Mouse (Mus musculus): Measurements from ENCODE around the gene Foxn2. TPM values are rescaled to one million over a fixed set of nuclear protein-coding genes. Genes with fewer than 3 reads are reported as not detected.
"Not testable (repeated sequence)": the region's sequence is repeated elsewhere in the genome, so short reads cannot be mapped to it uniquely, and the experiment has no call there.

Foxn2 gene
- polyA plus RNA-seq, 1 experiment from 2014 or later: 7.2 TPM

DNA sequence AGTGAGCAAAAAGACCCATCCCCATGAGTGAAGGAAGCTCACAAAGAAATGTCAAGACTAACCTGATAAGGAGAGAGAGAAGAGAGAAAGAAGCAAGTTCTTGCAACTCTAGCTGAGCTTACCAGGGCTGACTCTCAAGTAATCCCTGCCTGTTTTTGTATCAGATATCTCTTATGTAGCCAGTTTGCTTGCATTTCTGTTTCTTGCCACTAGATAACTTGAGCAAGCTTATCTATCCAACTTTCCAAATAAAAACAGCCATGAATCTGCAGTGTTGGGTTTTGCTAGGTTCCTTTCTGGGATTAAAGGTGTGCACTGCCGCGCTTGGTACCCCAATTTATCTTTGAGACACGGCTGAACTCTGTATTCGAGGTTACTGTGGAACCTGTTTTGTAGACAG, 4.2 kb upstream of the Foxn2 start:
- WGBS: 97% methylated on average over 4 of the region's 4 CpGs
- Histone ChIP-seq H3K9ac (ENCODE audit: low read length) (no peak overlapping the region), H3K4me2 (no peak overlapping the region), H3K4me1 (ENCODE audit: control insufficient read depth, insufficient read depth, low read length) (no peaks in the 10 kb centered on the region), H3K9me3 (ENCODE audit: control insufficient read depth, low read length) (no peaks in the 10 kb centered on the region), H3K36me3 (ENCODE audit: control insufficient read depth, insufficient read depth, low read length) (no peaks in the 10 kb centered on the region), H3K27me3 (ENCODE audit: control insufficient read depth, insufficient read depth, low read length) (peaks cover 2% of the 10 kb centered on the region; the same call in 1 of the 2 replicates), H3K4me3 (ENCODE audit: low read depth, low read length) (no peak overlapping the region), H3K27ac (ENCODE audit: low read depth, low read length) (no peak overlapping the region)
- DNase-seq (ENCODE audit: low spot score, missing footprints) (no peak), ATAC-seq (ENCODE audit: low FRiP score) (no peak)

DNA sequence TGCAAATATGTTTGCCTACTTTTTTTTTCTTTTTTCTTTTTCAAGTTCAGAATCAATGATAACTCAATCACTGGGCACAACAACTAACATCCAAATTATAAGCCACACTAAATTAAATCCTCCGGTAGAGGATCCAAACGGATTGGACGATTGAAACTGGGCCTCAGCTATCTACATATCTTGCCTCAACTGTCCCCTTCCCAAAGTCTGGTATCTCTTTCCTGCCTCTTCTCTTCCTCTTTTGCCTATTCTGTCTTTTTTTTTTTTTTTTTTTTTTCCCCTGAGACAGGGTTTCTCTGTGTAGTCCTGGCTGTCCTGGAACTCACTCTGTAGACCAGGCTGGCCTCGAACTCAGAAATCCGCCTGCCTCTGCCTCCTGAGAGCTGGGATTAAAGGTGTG, 3.8 kb upstream of the Foxn2 start:
- not testable (repeated sequence) for ATAC-seq (ENCODE audit: low FRiP score); H3K9ac ChIP-seq (ENCODE audit: low read length); H3K9me3 ChIP-seq (ENCODE audit: control insufficient read depth, low read length); H3K27ac ChIP-seq (ENCODE audit: low read depth, low read length); H3K36me3 ChIP-seq (ENCODE audit: control insufficient read depth, insufficient read depth, low read length); H3K4me2 ChIP-seq; H3K27me3 ChIP-seq (ENCODE audit: control insufficient read depth, insufficient read depth, low read length); H3K4me3 ChIP-seq (ENCODE audit: low read depth, low read length); DNase-seq (ENCODE audit: low spot score, missing footprints); H3K4me1 ChIP-seq (ENCODE audit: control insufficient read depth, insufficient read depth, low read length)
- 91% methylated on average over 5 of the region's 5 CpGs for WGBS

DNA sequence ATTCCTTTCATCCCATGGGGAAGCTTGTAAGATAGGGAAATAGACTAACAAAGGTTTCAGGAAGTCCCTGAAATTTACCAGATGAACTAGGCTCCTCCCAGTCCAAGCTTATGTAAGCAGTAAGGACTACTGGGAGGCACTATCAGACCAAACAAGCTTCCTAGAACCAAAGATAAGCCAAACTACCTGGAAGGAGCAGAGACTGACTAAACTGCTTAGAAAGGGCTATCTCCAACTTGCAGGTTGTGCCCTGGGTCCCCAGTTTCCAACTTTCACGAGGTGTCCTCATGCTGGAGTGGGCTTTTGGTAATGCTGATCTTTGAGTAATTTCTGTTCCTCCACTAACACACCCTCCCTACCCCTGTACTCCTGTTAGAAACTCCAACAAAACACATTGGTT, 3.1 kb upstream of the Foxn2 start:
- H3K4me2 ChIP-seq: no peak overlapping the region
- no peak for ATAC-seq (ENCODE audit: low FRiP score)
- WGBS: 83% methylated on average over 1 of the region's 1 CpGs
- H3K4me1 ChIP-seq (ENCODE audit: control insufficient read depth, insufficient read depth, low read length): peaks cover 3% of the 10 kb centered on the region; the same call in 1 of the 2 replicates
- H3K27me3 ChIP-seq (ENCODE audit: control insufficient read depth, insufficient read depth, low read length): peaks cover 2% of the 10 kb centered on the region; the same call in 1 of the 2 replicates
- H3K9ac ChIP-seq (ENCODE audit: low read length): no peak overlapping the region
- no peak overlapping the region for H3K4me3 ChIP-seq (ENCODE audit: low read depth, low read length)
- H3K9me3 ChIP-seq (ENCODE audit: control insufficient read depth, low read length): no peaks in the 10 kb centered on the region
- H3K27ac ChIP-seq (ENCODE audit: low read depth, low read length): no peak overlapping the region
- no peak for DNase-seq (ENCODE audit: low spot score, missing footprints)
- H3K36me3 ChIP-seq (ENCODE audit: control insufficient read depth, insufficient read depth, low read length): no peaks in the 10 kb centered on the region

DNA sequence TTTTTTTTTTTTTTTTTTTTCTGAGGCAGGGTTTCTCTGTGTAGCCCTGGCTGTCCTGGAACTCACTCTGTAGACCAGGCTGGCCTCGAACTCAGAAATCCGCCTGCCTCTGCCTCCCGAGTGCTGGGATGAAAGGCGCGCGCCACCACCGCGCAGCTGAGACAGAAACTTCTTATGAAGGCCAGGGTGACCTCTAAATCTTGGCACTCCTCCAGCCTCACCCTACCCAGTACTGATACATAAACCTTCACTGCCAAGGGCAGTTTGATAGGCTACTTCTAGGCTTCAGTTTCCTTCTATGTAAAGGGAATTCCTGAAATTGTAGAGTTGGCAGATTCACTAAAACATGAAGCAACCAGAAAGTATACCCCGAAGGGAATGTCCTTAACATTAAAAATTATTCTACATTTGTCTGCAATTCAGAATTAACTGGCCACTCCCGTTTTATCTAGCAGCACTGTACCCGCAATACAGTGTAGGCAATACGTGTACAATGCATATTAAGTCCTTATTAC, 918 bp upstream of the Foxn2 start:
- Histone ChIP-seq H3K27ac (ENCODE audit: low read depth, low read length) (no peak overlapping the region), H3K36me3 (ENCODE audit: control insufficient read depth, insufficient read depth, low read length) (no peaks in the 10 kb centered on the region), H3K4me2 (peak overlapping the region; percentile 46), H3K4me3 (ENCODE audit: low read depth, low read length) (peak overlapping the region; percentile 83; the same call in 1 of the 2 replicates), H3K9me3 (ENCODE audit: control insufficient read depth, low read length) (no peaks in the 10 kb centered on the region), H3K27me3 (ENCODE audit: control insufficient read depth, insufficient read depth, low read length) (peaks cover 2% of the 10 kb centered on the region; the same call in 1 of the 2 replicates), H3K9ac (ENCODE audit: low read length) (no peak overlapping the region; the same call in 1 of the 2 replicates), H3K4me1 (ENCODE audit: control insufficient read depth, insufficient read depth, low read length) (peaks cover 3% of the 10 kb centered on the region; the same call in 1 of the 2 replicates)
- 86% methylated on average over 12 of the region's 12 CpGs for WGBS
- no peak for DNase-seq (ENCODE audit: low spot score, missing footprints)
- no peak for ATAC-seq (ENCODE audit: low FRiP score)

DNA sequence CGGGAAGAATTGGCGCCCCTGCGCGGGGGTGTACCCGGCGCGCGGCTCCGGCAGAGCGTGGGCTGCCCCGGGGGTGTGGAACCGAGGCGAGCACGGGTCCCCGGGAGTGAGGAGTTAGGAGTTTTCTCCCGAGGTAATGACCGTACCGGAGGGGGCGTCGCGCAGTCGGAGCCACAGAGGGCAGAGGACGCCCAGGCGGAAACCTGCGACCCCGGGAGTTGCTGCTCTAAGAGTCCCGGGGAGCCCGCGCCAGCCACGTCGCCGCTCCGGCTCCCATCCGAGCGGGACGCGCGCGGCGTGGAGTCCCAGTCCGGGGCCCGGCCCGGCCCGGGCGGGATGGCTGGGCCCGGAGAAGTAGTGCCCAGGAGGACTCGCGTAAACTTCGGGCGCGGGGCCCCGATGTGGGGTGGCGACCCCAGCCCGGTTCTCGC, 505 bp downstream of the Foxn2 start:
- Histone ChIP-seq H3K4me3 (ENCODE audit: low read depth, low read length) (peak overlapping the region; percentile 83), H3K4me1 (ENCODE audit: control insufficient read depth, insufficient read depth, low read length) (peaks cover 3% of the 10 kb centered on the region; the same call in 1 of the 2 replicates), H3K36me3 (ENCODE audit: control insufficient read depth, insufficient read depth, low read length) (no peaks in the 10 kb centered on the region), H3K27ac (ENCODE audit: low read depth, low read length) (peak overlapping the region; percentile 86), H3K9ac (ENCODE audit: low read length) (peak overlapping the region; percentile 92), H3K27me3 (ENCODE audit: control insufficient read depth, insufficient read depth, low read length) (peaks cover 2% of the 10 kb centered on the region; the same call in 1 of the 2 replicates), H3K4me2 (peak overlapping the region; percentile 81), H3K9me3 (ENCODE audit: control insufficient read depth, low read length) (no peaks in the 10 kb centered on the region)
- peak; percentile 71 for ATAC-seq (ENCODE audit: low FRiP score)
- WGBS: under 1% methylated on average over 53 of the region's 55 CpGs
- DNase-seq (ENCODE audit: low spot score, missing footprints): peak; percentile 94

DNA sequence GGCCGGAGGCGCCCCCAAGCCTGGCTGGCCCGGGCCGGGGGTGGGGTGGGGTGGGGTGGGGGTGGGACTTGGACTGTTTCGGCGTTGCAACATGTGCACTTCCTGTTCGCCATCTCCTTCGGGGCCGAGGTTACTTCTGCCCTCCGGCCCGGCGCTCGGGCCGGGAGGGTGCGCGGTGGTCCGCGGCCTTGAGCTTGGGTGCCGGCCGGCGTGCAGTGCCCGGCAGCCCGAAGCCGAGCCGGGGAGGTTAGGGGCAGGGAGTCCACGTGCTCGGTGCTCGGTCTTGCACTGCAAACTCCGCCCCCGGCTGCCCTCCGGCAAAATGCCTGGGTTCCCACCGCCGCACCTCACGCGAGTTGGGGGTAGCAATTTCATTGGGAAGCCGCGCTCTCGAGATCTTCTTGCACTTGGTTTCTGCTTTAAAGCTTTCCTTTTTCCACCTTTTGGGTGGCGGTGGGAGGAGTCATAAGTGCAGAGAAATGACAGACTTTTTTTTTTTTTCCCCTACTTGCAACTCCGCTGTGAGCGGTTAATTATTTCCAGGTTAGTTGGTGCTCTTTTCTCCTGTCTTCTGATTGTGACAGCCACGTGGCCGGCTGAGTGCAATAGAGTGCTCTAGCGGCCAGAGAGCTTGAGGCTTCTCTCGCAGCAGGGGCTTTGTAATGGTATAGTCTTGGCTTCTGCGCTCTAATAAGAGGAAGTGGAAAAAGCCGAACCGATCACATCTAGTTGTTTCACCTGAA, 1.1 kb downstream of the Foxn2 start:
- DNase-seq (ENCODE audit: low spot score, missing footprints): peak; percentile 98

DNA sequence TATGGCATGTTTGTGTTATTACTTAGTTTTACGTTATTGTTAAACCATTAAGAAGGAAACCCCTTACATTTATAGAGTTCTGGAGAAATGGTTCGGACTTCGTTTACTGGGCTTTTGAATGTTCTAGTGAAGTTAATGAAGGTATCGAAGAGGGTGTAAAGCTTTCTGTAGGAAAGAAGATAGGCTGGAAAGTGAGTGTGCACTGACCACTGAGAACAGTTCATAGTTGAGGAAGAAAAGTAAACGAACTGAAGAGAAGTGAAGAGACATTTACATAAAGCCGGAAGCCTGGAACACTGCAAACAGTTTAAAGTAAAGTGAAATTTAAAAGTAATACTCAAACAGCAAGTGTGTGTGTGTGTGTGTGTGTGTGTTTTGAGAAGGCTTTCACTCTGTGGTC, 2.1 kb downstream of the Foxn2 start:
- 82% methylated on average over 6 of the region's 6 CpGs for WGBS
- H3K4me3 ChIP-seq (ENCODE audit: low read depth, low read length): no peak overlapping the region
- no peak overlapping the region for H3K27ac ChIP-seq (ENCODE audit: low read depth, low read length)
- peaks cover 2% of the 10 kb centered on the region; the same call in 1 of the 2 replicates for H3K27me3 ChIP-seq (ENCODE audit: control insufficient read depth, insufficient read depth, low read length)
- H3K9ac ChIP-seq (ENCODE audit: low read length): no peak overlapping the region
- H3K4me1 ChIP-seq (ENCODE audit: control insufficient read depth, insufficient read depth, low read length): peaks cover 3% of the 10 kb centered on the region; the same call in 1 of the 2 replicates
- no peaks in the 10 kb centered on the region for H3K36me3 ChIP-seq (ENCODE audit: control insufficient read depth, insufficient read depth, low read length)
- H3K4me2 ChIP-seq: no peak overlapping the region
- ATAC-seq (ENCODE audit: low FRiP score): no peak
- DNase-seq (ENCODE audit: low spot score, missing footprints): peak; percentile 79
- no peaks in the 10 kb centered on the region for H3K9me3 ChIP-seq (ENCODE audit: control insufficient read depth, low read length)

More for the DNA sequence above, 1.1 kb downstream of the Foxn2 start:
- Histone ChIP-seq H3K27me3 (ENCODE audit: control insufficient read depth, insufficient read depth, low read length) (peaks cover 2% of the 10 kb centered on the region; the same call in 1 of the 2 replicates), H3K4me3 (ENCODE audit: low read depth, low read length) (peak overlapping the region; percentile 83), H3K9me3 (ENCODE audit: control insufficient read depth, low read length) (no peaks in the 10 kb centered on the region), H3K9ac (ENCODE audit: low read length) (peak overlapping the region; percentile 92), H3K4me2 (peak overlapping the region; percentile 81), H3K36me3 (ENCODE audit: control insufficient read depth, insufficient read depth, low read length) (no peaks in the 10 kb centered on the region), H3K27ac (ENCODE audit: low read depth, low read length) (peak overlapping the region; percentile 86), H3K4me1 (ENCODE audit: control insufficient read depth, insufficient read depth, low read length) (peaks cover 3% of the 10 kb centered on the region; the same call in 1 of the 2 replicates)
- under 1% methylated on average over 48 of the region's 48 CpGs for WGBS
- ATAC-seq (ENCODE audit: low FRiP score): peak; percentile 66

DNA sequence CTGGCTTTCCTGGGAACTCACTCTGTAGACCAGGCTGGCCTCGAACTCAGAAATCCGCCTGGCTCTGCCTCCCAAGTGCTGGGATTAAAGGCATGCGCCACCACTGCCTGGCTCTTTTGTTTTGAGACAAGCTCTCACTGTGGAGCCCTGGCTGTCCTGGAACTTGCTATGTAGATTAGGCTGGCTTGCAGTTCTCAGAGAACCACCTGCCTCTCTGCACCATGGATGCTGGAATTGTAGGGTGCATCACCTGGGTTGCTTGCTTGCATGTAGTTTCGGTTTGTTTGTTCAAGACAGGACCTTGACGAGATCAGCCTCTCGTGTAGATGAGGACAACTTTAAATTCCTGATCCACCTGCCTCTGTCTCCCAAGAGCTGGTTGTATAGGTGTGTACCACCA, 2.7 kb downstream of the Foxn2 start:
- Histone ChIP-seq H3K4me2 (no peak overlapping the region), H3K9me3 (ENCODE audit: control insufficient read depth, low read length) (no peaks in the 10 kb centered on the region), H3K4me3 (ENCODE audit: low read depth, low read length) (no peak overlapping the region), H3K36me3 (ENCODE audit: control insufficient read depth, insufficient read depth, low read length) (no peaks in the 10 kb centered on the region), H3K27ac (ENCODE audit: low read depth, low read length) (no peak overlapping the region), H3K27me3 (ENCODE audit: control insufficient read depth, insufficient read depth, low read length) (peaks cover 2% of the 10 kb centered on the region; the same call in 1 of the 2 replicates), H3K9ac (ENCODE audit: low read length) (no peak overlapping the region), H3K4me1 (ENCODE audit: control insufficient read depth, insufficient read depth, low read length) (peaks cover 3% of the 10 kb centered on the region; the same call in 1 of the 2 replicates)
- ATAC-seq (ENCODE audit: low FRiP score): no peak
- peak; percentile 82 for DNase-seq (ENCODE audit: low spot score, missing footprints)
- 89% methylated on average over 6 of the region's 6 CpGs for WGBS

DNA sequence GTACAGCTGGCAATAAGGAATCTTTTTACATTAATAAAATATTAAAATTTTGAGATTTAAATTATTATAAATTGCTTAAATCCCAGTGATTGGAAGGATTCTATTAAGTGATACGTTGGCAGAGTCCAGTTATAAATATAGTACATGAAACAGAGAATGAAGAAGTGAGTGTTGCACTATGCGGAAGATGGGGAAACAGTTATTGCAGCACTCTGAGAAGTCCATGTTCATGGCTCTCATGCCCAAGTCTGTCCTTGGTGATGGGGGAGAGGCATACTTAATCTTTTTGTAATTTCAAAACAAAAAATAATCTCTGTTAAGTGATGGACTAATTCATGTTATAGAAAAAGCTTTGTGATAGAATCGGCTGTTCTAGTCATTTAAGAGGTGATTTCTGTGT, 17.6 kb downstream of the Foxn2 start:
- WGBS: 93% methylated on average over 3 of the region's 3 CpGs
- no peak overlapping the region for H3K27ac ChIP-seq (ENCODE audit: low read depth, low read length)
- DNase-seq (ENCODE audit: low spot score, missing footprints): no peak
- no peaks in the 10 kb centered on the region for H3K4me1 ChIP-seq (ENCODE audit: control insufficient read depth, insufficient read depth, low read length)
- no peak for ATAC-seq (ENCODE audit: low FRiP score)
- H3K36me3 ChIP-seq (ENCODE audit: control insufficient read depth, insufficient read depth, low read length): no peaks in the 10 kb centered on the region
- no peaks in the 10 kb centered on the region for H3K27me3 ChIP-seq (ENCODE audit: control insufficient read depth, insufficient read depth, low read length)
- no peak overlapping the region for H3K9ac ChIP-seq (ENCODE audit: low read length)
- H3K4me2 ChIP-seq: no peak overlapping the region
- no peak overlapping the region for H3K4me3 ChIP-seq (ENCODE audit: low read depth, low read length)
- H3K9me3 ChIP-seq (ENCODE audit: control insufficient read depth, low read length): no peaks in the 10 kb centered on the region

Measured in midbrain, embryonic 11.5 days (tissue).